Mouse (Mus musculus) stomach, embryonic 14.5 days (tissue): ENCODE measurements around the gene Dstn. TPM values are rescaled to one million over a fixed set of nuclear protein-coding genes. Genes with fewer than 3 reads are reported as not detected.

ENCODE experiments used
- ATAC-seq: fragments of 200-750 bp; cut with Nextera tagmentation; 2 replicates; pipeline ENCODE4 v1.8.0; 2017; ENCODE audit warnings: low read depth, moderate TSS enrichment; ENCODE audit not compliant: insufficient number of reproducible peaks, insufficient read depth, low FRiP score
- H3K27ac ChIP-seq: fragments of 300-500 bp; sonication (generic); 2 replicates; pipeline ENCODE4 v1.5.1; 2014; ENCODE audit warnings: mild to moderate bottlenecking, low read length, moderate library complexity, mixed read lengths
- H3K27me3 ChIP-seq: fragments of 300-500 bp; sonication (generic); 2 replicates; pipeline ENCODE4 v1.6.1; 2014; ENCODE audit warnings: low read length, control low read depth, mixed read lengths; ENCODE audit not compliant: control insufficient read depth, insufficient read depth
- H3K36me3 ChIP-seq: fragments of 300-500 bp; sonication (generic); 2 replicates; pipeline ENCODE4 v1.6.1; 2014; ENCODE audit warnings: mild to moderate bottlenecking, control low read depth, low read length, moderate library complexity, mixed read lengths; ENCODE audit not compliant: control insufficient read depth, insufficient read depth
- H3K4me1 ChIP-seq: fragments of 300-500 bp; sonication (generic); 2 replicates; pipeline ENCODE4 v1.6.1; 2014; ENCODE audit warnings: low read length, control low read depth, mixed read lengths; ENCODE audit not compliant: control insufficient read depth, insufficient read depth
- H3K4me2 ChIP-seq: fragments of 300-500 bp; sonication (generic); replicated peaks from 2 replicates; pipeline ENCODE4 v1.6.1; 2014; ENCODE audit warnings: low read depth, low read length, control low read depth
- H3K4me3 ChIP-seq: fragments of 300-500 bp; sonication (generic); 2 replicates; pipeline ENCODE4 v1.5.1; 2014; ENCODE audit warnings: low read depth, low read length, control low read depth
- H3K9ac ChIP-seq: fragments of 300-500 bp; sonication (generic); replicated peaks from 2 replicates; pipeline ENCODE4 v1.6.1; 2014; ENCODE audit warnings: low read depth, mild to moderate bottlenecking, control low read depth, low read length, moderate library complexity, mixed read lengths
- H3K9me3 ChIP-seq: fragments of 300-500 bp; sonication (generic); 2 replicates; pipeline ENCODE4 v1.6.1; 2016; ENCODE audit warnings: low read depth, low read length, control low read depth; ENCODE audit not compliant: control insufficient read depth
- WGBS: fragments of 180-500 bp; shearing (Covaris S2); extraction: QIAGEN DNeasy Blood & Tissue Kit; methylation state at CpG from one replicate; pipeline ENCODE4 v1.1.7; 2014; 5-methylcytosine and 5-hydroxymethylcytosine counted together
- polyA plus RNA-seq: library from polyadenylated mRNA; unstranded; fragments of >200 nt; fragmentation: Nextera tagmentation; extraction: Ambion mirVana; gene quantifications from 2 replicates; pipeline ENCODE4 v1.2.1, GENCODE M21; 2014

The Dstn gene
- polyA plus RNA-seq, 1 experiment from 2014 or later, result 841 TPM

- ATAC-seq, result no peak; the same call in 1 of the 2 replicates
- H3K4me1 ChIP-seq, result no peaks in the 10 kb centered on the region
- WGBS, result 76% methylated on average over 15 of the region's 15 CpGs
- no peaks in the 10 kb centered on the region for H3K36me3 ChIP-seq
- H3K27ac ChIP-seq, result peak overlapping the region; percentile 80; the same call in 1 of the 2 replicates
- H3K9me3 ChIP-seq, result no peaks in the 10 kb centered on the region
- no peak overlapping the region; the same call in 1 of the 2 replicates for H3K4me2 ChIP-seq
- no peaks in the 10 kb centered on the region for H3K27me3 ChIP-seq
- no peak overlapping the region for H3K4me3 ChIP-seq
- H3K9ac ChIP-seq, result no peak overlapping the region
Observed at GRCm38 (mm10) chr2:143889131-143889859, 25.8 kb upstream of the Dstn start.

GRCm38 (mm10) chr2:143889860-143890433 is 25.2 kb upstream of the Dstn start:
- H3K4me2 ChIP-seq, result no peak overlapping the region; the same call in 1 of the 2 replicates
- 46% methylated on average over 12 of the region's 12 CpGs for WGBS
- no peaks in the 10 kb centered on the region for H3K9me3 ChIP-seq
- peak; percentile 96 for ATAC-seq
- H3K36me3 ChIP-seq, result no peaks in the 10 kb centered on the region
- H3K4me3 ChIP-seq, result no peak overlapping the region
- no peaks in the 10 kb centered on the region for H3K27me3 ChIP-seq
- H3K9ac ChIP-seq, result no peak overlapping the region
- no peaks in the 10 kb centered on the region for H3K4me1 ChIP-seq
- peak overlapping the region; percentile 80; the same call in 1 of the 2 replicates for H3K27ac ChIP-seq

DNA sequence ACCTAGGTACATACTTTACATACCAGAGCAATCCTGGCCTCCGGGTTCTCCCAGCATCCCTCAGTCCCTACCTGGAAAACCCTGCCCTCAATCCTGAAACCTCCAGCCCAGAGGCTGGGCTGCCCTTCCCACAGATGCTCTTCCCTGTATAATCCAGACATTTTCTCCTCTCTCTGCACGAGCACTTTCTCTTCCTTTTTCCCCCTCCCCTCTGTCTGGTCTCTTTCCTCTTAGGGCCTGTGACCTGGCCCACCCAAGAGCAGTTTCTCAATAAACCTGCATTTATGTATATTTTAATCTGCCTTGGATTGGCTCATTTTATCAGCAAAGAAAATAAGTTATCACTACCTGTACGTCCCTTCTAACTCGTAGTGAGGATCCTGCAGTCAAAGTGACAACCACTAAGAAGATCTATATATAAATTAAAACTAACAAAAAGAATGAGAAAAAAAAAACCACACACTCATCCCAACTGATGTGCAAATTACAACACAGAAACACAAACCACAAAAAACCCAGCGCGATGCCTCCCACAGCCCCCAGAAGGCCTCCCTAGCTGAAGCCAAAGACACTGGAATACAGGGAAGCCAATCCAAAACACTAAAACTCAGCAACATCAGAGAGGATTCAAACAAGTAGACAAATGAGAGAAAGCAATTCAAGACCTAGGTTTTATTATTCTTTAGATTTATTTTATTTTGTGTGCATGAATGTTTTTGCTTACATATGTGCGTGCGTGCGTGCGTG is 23.6 kb upstream of the Dstn start:
- ATAC-seq, result no peak
- 80% methylated on average over 10 of the region's 10 CpGs for WGBS
- no peaks in the 10 kb centered on the region for H3K4me1 ChIP-seq

DNA sequence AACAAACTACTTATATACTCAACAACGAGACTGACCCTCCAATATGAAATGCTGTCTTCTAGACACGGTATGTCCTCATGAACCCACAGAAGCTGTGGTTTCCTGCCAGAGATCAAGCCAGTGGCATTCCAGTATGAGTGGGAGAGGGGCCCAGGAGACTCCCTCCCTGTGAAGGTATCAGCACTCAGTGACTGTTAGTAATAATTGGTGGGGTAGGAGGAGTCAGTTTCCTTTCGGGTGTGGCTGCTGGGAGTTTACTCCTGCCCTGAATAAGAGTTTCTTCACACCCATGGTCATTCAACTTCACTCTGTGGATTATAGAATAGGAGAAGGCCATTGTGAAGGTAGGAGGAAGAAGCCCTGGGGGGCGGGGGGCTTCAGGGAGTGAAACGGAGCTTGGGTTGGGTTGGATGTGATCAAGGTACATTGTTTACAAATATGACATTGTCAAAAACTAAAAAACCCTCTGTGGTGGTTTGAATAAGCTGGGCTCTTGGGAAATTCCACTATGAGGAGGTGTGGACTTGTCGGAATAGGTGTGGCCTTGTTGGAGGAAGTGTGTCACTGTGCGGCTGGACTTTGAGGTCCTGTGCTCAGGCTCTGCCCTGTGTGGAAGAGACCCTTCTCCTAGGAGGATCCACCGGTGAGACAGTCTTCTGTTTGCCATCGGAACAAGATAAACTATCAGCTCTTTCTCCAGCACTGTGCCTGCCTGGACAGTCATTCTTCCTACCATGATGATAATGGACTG is 15.5 kb upstream of the Dstn start:
- Histone ChIP-seq H3K4me1 (0 out of 2 replicates have a peak, but pooled peaks cover 5% of the 10 kb centered on the region), H3K4me3 (no peak overlapping the region), H3K4me2 (no peak overlapping the region), H3K36me3 (no peaks in the 10 kb centered on the region), H3K27ac (no peak overlapping the region), H3K9me3 (no peaks in the 10 kb centered on the region), H3K27me3 (no peaks in the 10 kb centered on the region), H3K9ac (no peak overlapping the region)
- WGBS, result 77% methylated on average over 9 of the region's 9 CpGs
- ATAC-seq, result 0 out of 2 replicates have a peak, but pooled peaks have one; percentile 28

More for the DNA sequence above, 23.6 kb upstream of the Dstn start:
- Histone ChIP-seq H3K4me3 (no peak overlapping the region), H3K9ac (no peak overlapping the region), H3K9me3 (no peaks in the 10 kb centered on the region), H3K27ac (no peak overlapping the region), H3K4me2 (no peak overlapping the region), H3K36me3 (no peaks in the 10 kb centered on the region), H3K27me3 (no peaks in the 10 kb centered on the region)

GRCm38 (mm10) chr2:143900821-143901351 is 14.2 kb upstream of the Dstn start:
- Histone ChIP-seq H3K36me3 (no peaks in the 10 kb centered on the region), H3K9me3 (no peaks in the 10 kb centered on the region), H3K4me3 (no peak overlapping the region), H3K9ac (no peak overlapping the region), H3K27ac (no peak overlapping the region), H3K4me2 (no peak overlapping the region), H3K4me1 (0 out of 2 replicates have a peak, but pooled peaks cover 5% of the 10 kb centered on the region), H3K27me3 (no peaks in the 10 kb centered on the region)
- ATAC-seq, result no peak
- 64% methylated on average over 5 of the region's 5 CpGs for WGBS

DNA sequence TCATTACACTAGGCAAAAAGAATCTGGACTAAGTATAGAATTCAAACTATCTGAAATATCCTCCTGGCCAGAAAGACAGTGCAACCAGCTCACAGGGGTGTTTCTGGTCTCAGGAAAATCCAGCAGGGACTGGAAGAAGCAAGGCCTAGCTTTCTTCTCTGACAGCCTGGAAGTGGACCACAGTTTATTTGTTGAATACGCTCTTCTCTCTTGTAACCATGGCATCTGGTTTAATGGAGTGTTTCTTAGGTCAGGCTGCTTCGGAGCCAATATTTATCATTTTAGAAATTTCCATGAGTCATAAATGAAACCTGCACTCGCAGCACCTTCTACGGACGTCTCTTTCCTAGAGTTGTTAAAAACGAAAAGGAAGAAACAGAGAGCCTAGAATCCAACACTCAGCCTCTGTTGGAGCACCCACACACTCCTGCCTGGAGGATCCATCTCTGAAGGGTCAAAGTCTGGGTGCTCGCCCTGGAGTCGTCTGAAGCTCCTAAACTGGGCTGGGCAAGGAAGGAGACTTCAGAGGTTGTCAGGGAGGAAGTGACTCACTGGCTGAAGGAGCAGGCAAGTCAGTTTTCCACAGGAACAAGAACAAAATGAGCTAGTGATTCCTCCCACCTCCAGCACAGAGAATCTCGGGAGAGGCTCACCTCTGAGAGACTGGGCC is 11.6 kb upstream of the Dstn start:
- Histone ChIP-seq H3K27me3 (no peaks in the 10 kb centered on the region), H3K4me2 (no peak overlapping the region), H3K4me1 (0 out of 2 replicates have a peak, but pooled peaks cover 5% of the 10 kb centered on the region), H3K36me3 (no peaks in the 10 kb centered on the region), H3K9ac (no peak overlapping the region), H3K4me3 (no peak overlapping the region), H3K27ac (peak overlapping the region; percentile 61), H3K9me3 (no peaks in the 10 kb centered on the region)
- ATAC-seq, result no peak
- 44% methylated on average over 9 of the region's 9 CpGs for WGBS

DNA sequence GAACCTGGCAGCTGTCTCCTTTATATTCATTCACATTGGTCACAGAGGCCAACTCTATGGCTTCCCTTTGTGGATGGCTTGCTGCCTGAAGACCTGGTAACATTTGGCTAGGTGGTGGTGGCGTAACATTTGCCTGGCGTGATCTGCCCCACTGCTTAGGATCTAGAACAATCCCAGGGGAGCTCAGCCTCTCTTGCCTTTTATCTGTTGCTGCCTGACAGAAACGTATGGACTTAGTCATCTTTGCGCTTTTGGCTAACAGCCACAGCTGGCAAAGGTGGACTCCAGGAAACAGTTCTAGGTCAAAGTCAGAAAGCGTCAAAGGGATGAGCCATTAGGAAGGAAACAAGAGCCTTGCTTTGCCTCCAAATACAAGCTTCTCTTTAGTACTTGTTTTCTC is 10.2 kb upstream of the Dstn start:
- Histone ChIP-seq H3K27me3 (no peaks in the 10 kb centered on the region), H3K4me2 (no peak overlapping the region), H3K27ac (no peak overlapping the region), H3K36me3 (no peaks in the 10 kb centered on the region), H3K9ac (no peak overlapping the region), H3K4me3 (no peak overlapping the region), H3K9me3 (no peaks in the 10 kb centered on the region), H3K4me1 (0 out of 2 replicates have a peak, but pooled peaks cover 5% of the 10 kb centered on the region)
- 80% methylated on average over 5 of the region's 5 CpGs for WGBS
- ATAC-seq, result no peak
